Mouse (Mus musculus): ENCODE results near the gene Il2ra. TPM values are rescaled to one million over a fixed set of nuclear protein-coding genes. Genes with fewer than 3 reads are reported as not detected.

The Il2ra gene
- polyA plus RNA-seq, 1 experiment: 0.02 TPM

- TF ChIP-seq TAL1 (IDR thresholded peaks at IDR 0.05; ENCODE audit: low read length) (no peak), GATA1 (IDR thresholded peaks at IDR 0.05; ENCODE audit: low read length) (no peak)
- Histone ChIP-seq H3K9me3 (ENCODE audit: control insufficient read depth, low read length) (no peaks in the 10 kb centered on the region), H3K27me3 (ENCODE audit: control insufficient read depth) (no peaks in the 10 kb centered on the region), H3K36me3 (ENCODE audit: control insufficient read depth) (no peaks in the 10 kb centered on the region), H3K4me3 (replicated peaks) (no peak overlapping the region), H3K4me1 (ENCODE audit: control insufficient read depth) (no peaks in the 10 kb centered on the region; the same call in 1 of the 2 replicates)
Measured at GRCm38 (mm10) chr2:11662143-11662906, 19.7 kb downstream of the Il2ra start.

- H3K4me1 ChIP-seq (ENCODE audit: control insufficient read depth): no peaks in the 10 kb centered on the region; the same call in 1 of the 2 replicates
- H3K4me3 ChIP-seq (replicated peaks): no peak overlapping the region
- no peaks in the 10 kb centered on the region for H3K9me3 ChIP-seq (ENCODE audit: control insufficient read depth, low read length)
- H3K27me3 ChIP-seq (ENCODE audit: control insufficient read depth): no peaks in the 10 kb centered on the region
- TF ChIP-seq GATA1 (IDR thresholded peaks at IDR 0.05; ENCODE audit: low read length) (no peak), TAL1 (IDR thresholded peaks at IDR 0.05; ENCODE audit: low read length) (no peak)
- no peaks in the 10 kb centered on the region for H3K36me3 ChIP-seq (ENCODE audit: control insufficient read depth)
Measured at GRCm38 (mm10) chr2:11662907-11663230, 20.3 kb downstream of the Il2ra start.

GRCm38 (mm10) chr2:11663961-11664360 is 21.4 kb downstream of the Il2ra start:
- Histone ChIP-seq H3K36me3 (ENCODE audit: control insufficient read depth) (no peaks in the 10 kb centered on the region), H3K4me1 (ENCODE audit: control insufficient read depth) (no peaks in the 10 kb centered on the region; the same call in 1 of the 2 replicates), H3K27me3 (ENCODE audit: control insufficient read depth) (no peaks in the 10 kb centered on the region), H3K4me3 (replicated peaks) (no peak overlapping the region), H3K9me3 (ENCODE audit: control insufficient read depth, low read length) (no peaks in the 10 kb centered on the region)
- TF ChIP-seq TAL1 (IDR thresholded peaks at IDR 0.05; ENCODE audit: low read length): no peak

- no peaks in the 10 kb centered on the region; the same call in 1 of the 2 replicates for H3K4me1 ChIP-seq (ENCODE audit: control insufficient read depth)
- H3K27me3 ChIP-seq (ENCODE audit: control insufficient read depth): no peaks in the 10 kb centered on the region
- no peaks in the 10 kb centered on the region for H3K9me3 ChIP-seq (ENCODE audit: control insufficient read depth, low read length)
- no peaks in the 10 kb centered on the region for H3K36me3 ChIP-seq (ENCODE audit: control insufficient read depth)
- no peak overlapping the region for H3K4me3 ChIP-seq (replicated peaks)
- TF ChIP-seq GATA1 (IDR thresholded peaks at IDR 0.05; ENCODE audit: low read length) (no peak), TAL1 (IDR thresholded peaks at IDR 0.05; ENCODE audit: low read length) (no peak)
Measured at GRCm38 (mm10) chr2:11664367-11664766, 21.8 kb downstream of the Il2ra start.

GRCm38 (mm10) chr2:11664806-11665205 is 22.2 kb downstream of the Il2ra start:
- Histone ChIP-seq H3K4me3 (replicated peaks) (no peak overlapping the region), H3K36me3 (ENCODE audit: control insufficient read depth) (no peaks in the 10 kb centered on the region), H3K27me3 (ENCODE audit: control insufficient read depth) (no peaks in the 10 kb centered on the region), H3K4me1 (ENCODE audit: control insufficient read depth) (no peaks in the 10 kb centered on the region; the same call in 1 of the 2 replicates), H3K9me3 (ENCODE audit: control insufficient read depth, low read length) (no peaks in the 10 kb centered on the region)
- TF ChIP-seq TAL1 (IDR thresholded peaks at IDR 0.05; ENCODE audit: low read length): no peak
- TF ChIP-seq GATA1 (IDR thresholded peaks at IDR 0.05; ENCODE audit: low read length): no peak

- H3K27me3 ChIP-seq (ENCODE audit: control insufficient read depth): no peaks in the 10 kb centered on the region
- no peak for TF ChIP-seq GATA1 (IDR thresholded peaks at IDR 0.05; ENCODE audit: low read length)
- TF ChIP-seq TAL1 (IDR thresholded peaks at IDR 0.05; ENCODE audit: low read length): no peak
- no peaks in the 10 kb centered on the region for H3K9me3 ChIP-seq (ENCODE audit: control insufficient read depth, low read length)
- no peak overlapping the region for H3K4me3 ChIP-seq (replicated peaks)
- no peaks in the 10 kb centered on the region for H3K36me3 ChIP-seq (ENCODE audit: control insufficient read depth)
- H3K4me1 ChIP-seq (ENCODE audit: control insufficient read depth): no peaks in the 10 kb centered on the region; the same call in 1 of the 2 replicates
Measured at GRCm38 (mm10) chr2:11665326-11665725, 22.7 kb downstream of the Il2ra start.

- Histone ChIP-seq H3K4me1 (ENCODE audit: control insufficient read depth) (no peaks in the 10 kb centered on the region), H3K9me3 (ENCODE audit: control insufficient read depth, low read length) (peaks cover 4% of the 10 kb centered on the region), H3K4me3 (replicated peaks) (no peak overlapping the region), H3K27me3 (ENCODE audit: control insufficient read depth) (no peaks in the 10 kb centered on the region), H3K36me3 (ENCODE audit: control insufficient read depth) (no peaks in the 10 kb centered on the region)
- TF ChIP-seq TAL1 (IDR thresholded peaks at IDR 0.05; ENCODE audit: low read length) (no peak), GATA1 (IDR thresholded peaks at IDR 0.05; ENCODE audit: low read length) (no peak)
Measured at GRCm38 (mm10) chr2:11672144-11672543, 29.5 kb downstream of the Il2ra start.

- Histone ChIP-seq H3K36me3 (ENCODE audit: control insufficient read depth) (no peaks in the 10 kb centered on the region), H3K27me3 (ENCODE audit: control insufficient read depth) (no peaks in the 10 kb centered on the region), H3K4me1 (ENCODE audit: control insufficient read depth) (no peaks in the 10 kb centered on the region), H3K9me3 (ENCODE audit: control insufficient read depth, low read length) (no peaks in the 10 kb centered on the region), H3K4me3 (replicated peaks) (no peak overlapping the region)
- TF ChIP-seq TAL1 (IDR thresholded peaks at IDR 0.05; ENCODE audit: low read length): no peak
- no peak for TF ChIP-seq GATA1 (IDR thresholded peaks at IDR 0.05; ENCODE audit: low read length)
Measured at GRCm38 (mm10) chr2:11679626-11680025, 37.0 kb downstream of the Il2ra start.

GRCm38 (mm10) chr2:11682712-11683111 is 40.1 kb downstream of the Il2ra start:
- no peaks in the 10 kb centered on the region for H3K4me1 ChIP-seq (ENCODE audit: control insufficient read depth)
- H3K9me3 ChIP-seq (ENCODE audit: control insufficient read depth, low read length): no peaks in the 10 kb centered on the region
- no peaks in the 10 kb centered on the region for H3K27me3 ChIP-seq (ENCODE audit: control insufficient read depth)
- H3K36me3 ChIP-seq (ENCODE audit: control insufficient read depth): no peaks in the 10 kb centered on the region
- no peak for TF ChIP-seq TAL1 (IDR thresholded peaks at IDR 0.05; ENCODE audit: low read length)
- TF ChIP-seq GATA1 (IDR thresholded peaks at IDR 0.05; ENCODE audit: low read length): no peak
- H3K4me3 ChIP-seq (replicated peaks): no peak overlapping the region

GRCm38 (mm10) chr2:11686512-11686911 is 43.9 kb downstream of the Il2ra start:
- Histone ChIP-seq H3K4me1 (ENCODE audit: control insufficient read depth) (no peaks in the 10 kb centered on the region), H3K36me3 (ENCODE audit: control insufficient read depth) (no peaks in the 10 kb centered on the region), H3K27me3 (ENCODE audit: control insufficient read depth) (no peaks in the 10 kb centered on the region), H3K4me3 (replicated peaks) (no peak overlapping the region), H3K9me3 (ENCODE audit: control insufficient read depth, low read length) (no peaks in the 10 kb centered on the region)
- no peak for TF ChIP-seq TAL1 (IDR thresholded peaks at IDR 0.05; ENCODE audit: low read length)
- no peak for TF ChIP-seq GATA1 (IDR thresholded peaks at IDR 0.05; ENCODE audit: low read length)
